Mouse (Mus musculus) layer of hippocampus, adult 18-20 months (tissue): ENCODE results near the gene Pclo. TPM values are rescaled to one million over a fixed set of nuclear protein-coding genes. Genes with fewer than 3 reads are reported as not detected.
"Not testable (repeated sequence)": the region's sequence is repeated elsewhere in the genome, so short reads cannot be mapped to it uniquely, and the experiment has no call there.

Experiments used
- DNase-seq, 2 experiments: peaks; one replicate each; pipeline ENCODE4 v3.0.0; 2022; ENCODE audit warnings: low spot score in 2 of 2
- total RNA-seq, 2 experiments: library from RNA; stranded (reverse); gene quantifications; 2 replicates each; pipeline ENCODE4 v1.2.3; 2021

Gene Pclo
- total RNA-seq, 2 experiments from 2014 or later: 115 to 125 TPM

GRCm38 (mm10) chr5:14680419-14680818 is 165.7 kb downstream of the Pclo start:
- no peak for DNase-seq

GRCm38 (mm10) chr5:14691995-14692394 is 177.3 kb downstream of the Pclo start:
- DNase-seq: no peak

GRCm38 (mm10) chr5:14696745-14697144 is 182.0 kb downstream of the Pclo start:
- no peak for DNase-seq

DNA sequence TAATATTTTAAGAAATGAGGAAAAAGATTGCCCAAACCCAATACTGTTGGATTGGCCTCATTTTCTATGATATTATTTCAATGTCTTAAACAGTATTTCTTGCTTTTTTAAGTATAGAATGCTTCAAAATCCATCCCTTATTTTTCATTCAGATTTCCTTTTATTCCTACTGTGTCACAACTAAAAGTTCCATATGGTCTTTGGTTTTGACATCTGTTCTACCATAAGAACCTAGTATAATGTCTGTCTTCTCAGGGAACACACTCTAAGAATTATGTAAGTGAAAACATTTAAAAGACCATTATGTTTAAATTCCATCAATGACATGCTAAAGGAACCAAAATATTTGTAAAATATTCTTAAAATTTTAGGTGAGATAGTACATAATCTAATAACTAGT is 186.2 kb downstream of the Pclo start:
- peak in 1 of 2 experiments; percentile 34 for DNase-seq

GRCm38 (mm10) chr5:14705423-14705822 is 190.7 kb downstream of the Pclo start:
- no peak for DNase-seq

DNA sequence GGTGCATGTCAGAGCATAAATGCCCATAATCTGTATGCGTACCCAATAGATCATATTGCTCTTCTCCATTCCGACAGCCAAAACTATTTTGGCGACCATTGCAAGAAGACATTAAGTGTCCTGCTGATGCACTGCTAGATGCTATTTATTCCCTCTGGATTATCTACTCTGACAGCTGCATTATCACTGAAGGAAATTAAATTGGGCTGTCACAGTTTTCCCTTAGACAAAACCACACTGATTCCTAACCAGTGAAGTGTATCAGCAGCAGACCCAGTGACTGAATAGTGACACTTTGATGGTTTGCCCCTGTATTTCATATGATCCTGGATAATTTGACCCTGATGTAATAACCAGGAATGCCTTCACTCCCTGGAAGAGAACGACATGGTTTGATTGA is 192.6 kb downstream of the Pclo start:
- no peak for DNase-seq

- DNase-seq: no peak
These were observed 208.9 kb downstream of the Pclo start for GRCm38 (mm10) chr5:14723576-14723975.

DNA sequence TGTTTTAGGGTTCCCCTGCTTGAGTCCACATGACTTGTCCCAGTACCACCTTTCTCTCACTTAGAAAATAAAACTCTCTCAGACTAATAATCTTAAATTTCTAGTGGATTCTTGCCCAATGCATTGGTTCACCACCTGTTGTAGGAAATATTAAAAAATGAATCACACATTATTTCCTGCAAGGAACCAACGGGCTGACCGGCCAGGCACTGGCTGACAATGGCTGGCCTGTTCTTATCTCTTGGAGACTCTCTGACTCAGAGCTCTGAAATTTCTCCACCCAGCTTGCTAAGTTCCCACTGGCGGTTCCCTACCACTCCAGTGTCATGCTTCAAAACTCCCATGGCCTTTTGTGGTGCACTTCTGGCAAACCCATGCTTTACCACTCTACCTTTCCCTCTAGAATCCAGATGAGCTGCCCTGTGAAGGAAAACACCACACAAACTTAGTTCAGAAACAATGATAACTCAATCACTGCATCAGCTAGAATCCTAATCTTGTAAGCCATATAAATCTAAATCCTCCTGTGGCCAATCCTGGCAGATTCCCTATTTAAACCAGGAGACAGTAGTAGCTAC is 214.0 kb downstream of the Pclo start:
- no peak for DNase-seq

GRCm38 (mm10) chr5:14750882-14751281 is 236.2 kb downstream of the Pclo start:
- peak in 1 of 2 experiments; percentile 13 for DNase-seq

DNA sequence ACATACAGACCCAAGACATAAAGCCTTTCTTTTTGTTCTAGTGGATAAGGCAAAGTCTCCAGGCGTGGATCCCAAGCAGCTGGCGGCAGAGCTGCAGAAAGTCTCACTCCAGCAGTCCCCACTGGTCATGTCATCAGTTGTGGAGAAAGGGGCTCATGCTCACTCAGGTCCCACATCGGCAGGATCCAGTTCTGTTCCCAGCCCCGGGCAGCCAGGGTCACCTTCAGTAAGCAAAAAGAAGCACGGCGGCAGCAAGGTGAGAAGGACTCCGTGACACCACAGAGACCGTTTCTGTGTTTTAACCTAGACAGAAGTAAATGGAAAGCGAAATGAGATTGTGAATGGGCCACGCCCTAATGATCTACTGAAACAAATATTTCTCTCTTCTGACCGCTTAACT is 252.0 kb downstream of the Pclo start:
- no peak for DNase-seq

GRCm38 (mm10) chr5:14782362-14783082 is 267.8 kb downstream of the Pclo start:
- no peak for DNase-seq

- peak in 1 of 2 experiments; percentile 50 for DNase-seq
These were observed 279.2 kb downstream of the Pclo start for GRCm38 (mm10) chr5:14793891-14794290.

GRCm38 (mm10) chr5:14807136-14807535 is 292.4 kb downstream of the Pclo start:
- peak in 1 of 2 experiments; percentile 65 for DNase-seq

DNA sequence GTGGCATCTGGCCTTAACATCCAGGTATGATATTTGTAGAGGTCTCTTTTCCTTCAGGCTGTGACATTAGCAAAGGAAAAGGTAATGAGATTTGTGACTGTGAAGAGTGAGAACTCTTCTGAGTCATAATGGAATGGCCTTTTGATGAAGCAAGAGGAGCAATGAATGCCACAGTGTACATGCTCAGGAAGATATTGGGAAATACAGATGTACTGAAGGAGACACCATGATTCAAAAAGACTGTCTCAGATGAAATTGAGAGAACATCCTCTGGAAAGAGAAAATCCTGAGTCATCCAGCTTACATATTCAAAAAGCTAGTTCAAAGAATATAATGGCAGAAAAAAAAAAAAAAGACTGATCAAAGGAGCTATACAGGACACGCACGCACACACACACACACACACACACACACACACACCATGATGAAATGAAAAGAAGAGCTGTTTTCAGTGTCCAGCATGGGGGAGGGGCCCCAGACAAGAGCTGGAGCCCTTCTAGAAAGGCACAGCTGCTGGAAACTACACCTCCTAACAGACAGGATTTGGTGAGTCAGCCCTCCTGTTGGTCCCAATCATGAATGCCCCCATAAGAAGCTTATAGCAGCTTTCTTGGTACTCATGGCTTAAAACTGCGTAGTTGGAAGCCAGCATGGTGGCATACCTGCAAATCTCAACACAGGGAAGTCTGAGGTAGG is 318.6 kb downstream of the Pclo start:
- DNase-seq: peak in 1 of 2 experiments; percentile 20

DNA sequence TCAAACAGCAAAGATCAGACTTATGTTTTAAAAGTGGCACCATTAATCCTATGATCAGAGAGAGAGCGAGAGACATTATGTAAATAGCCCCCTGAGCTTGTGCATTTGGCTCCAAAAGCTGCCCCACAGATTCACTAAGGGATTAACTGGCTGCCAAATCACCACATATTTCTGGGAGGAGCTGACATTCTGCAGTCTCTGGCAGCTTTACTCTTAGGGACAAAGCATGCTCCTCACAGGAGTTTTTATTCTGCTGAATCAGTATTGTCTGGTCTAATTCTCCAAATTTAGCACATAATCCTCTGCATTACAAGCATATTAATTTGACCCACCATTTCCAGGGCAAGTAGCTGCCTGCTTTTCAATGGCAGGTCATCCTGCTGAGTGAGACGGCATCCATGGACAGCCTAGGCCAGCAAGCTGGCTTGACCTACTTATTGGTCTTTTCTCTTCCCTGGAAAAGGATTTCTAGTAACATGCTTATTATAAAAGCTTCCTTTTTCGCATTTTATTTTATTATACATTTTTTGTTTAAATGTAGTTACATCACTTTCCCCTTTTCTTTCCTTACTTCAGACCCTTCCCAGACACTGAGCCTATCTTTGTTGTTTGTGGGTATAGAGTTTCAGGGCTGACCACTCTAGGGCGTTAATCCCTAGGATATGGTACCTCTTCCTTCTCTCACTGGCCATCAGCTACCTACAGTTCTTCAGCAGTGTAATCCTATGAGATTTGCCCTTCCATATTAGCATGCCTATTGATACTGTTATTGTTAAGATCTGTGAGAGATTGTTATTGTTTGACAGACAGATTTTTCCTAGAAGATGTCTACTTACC is 319.7 kb downstream of the Pclo start:
- peak; percentile 39 to 75 for DNase-seq

- no peak for DNase-seq
These were observed 338.9 kb downstream of the Pclo start for GRCm38 (mm10) chr5:14853650-14854049.

GRCm38 (mm10) chr5:14885291-14885690 is 370.6 kb downstream of the Pclo start:
- DNase-seq: not testable (repeated sequence)

GRCm38 (mm10) chr5:14892242-14892641 is 377.5 kb downstream of the Pclo start:
- no peak for DNase-seq

DNA sequence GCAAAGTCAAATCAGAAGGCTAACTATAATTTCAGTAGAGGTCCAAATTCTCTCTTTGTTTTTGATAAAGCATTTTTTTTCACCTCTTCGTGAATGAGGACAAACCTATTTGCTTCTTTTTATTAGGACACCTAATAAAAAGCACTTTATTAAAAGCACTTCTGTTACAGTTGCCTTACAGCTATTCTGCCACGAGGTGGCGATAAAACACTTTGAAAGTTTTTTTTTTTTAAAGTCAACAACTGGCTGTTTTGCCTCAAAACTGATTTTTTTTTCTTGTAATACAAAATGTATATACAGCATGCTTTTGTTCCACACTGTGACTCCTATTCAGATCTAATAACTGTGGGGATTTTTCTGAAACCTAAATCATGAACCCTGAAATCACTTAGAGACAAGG is 388.8 kb downstream of the Pclo start:
- DNase-seq: not testable (repeated sequence)
